In the genomic region with DNA sequence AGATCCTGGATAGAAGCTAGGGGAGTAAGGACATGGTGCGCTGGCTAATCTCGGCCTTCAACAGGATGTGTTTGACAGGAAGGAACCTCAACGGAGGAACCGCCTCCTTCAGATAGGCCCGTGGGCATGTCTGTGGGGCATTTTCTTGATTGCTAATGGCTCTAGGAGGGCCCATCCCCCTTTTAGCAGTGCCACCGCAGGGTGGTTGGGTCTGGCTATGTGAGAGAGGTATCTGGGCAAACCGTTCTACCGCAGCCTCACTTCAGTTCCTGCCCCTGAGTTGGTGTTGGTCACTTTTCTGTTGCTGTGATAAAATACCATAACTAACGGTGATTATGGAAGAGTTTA, we compare ENCODE assay signal across 21 mouse cellular contexts. TPM values are rescaled to one million over a fixed set of nuclear protein-coding genes. Genes with fewer than 3 reads are reported as not detected.
DNase-seq lines count a peak whose midpoint lies in the region; ATAC-seq and TF ChIP-seq lines count a peak whose summit lies in the region.
"Had no signal": no experiment of that assay in that cellular context is flagged by ENCODE, and none has a peak within 500 bp of the region (broad histone marks: within the 10 kb centered on the region; RNA-seq: fewer than 3 reads in every experiment).

No protein-coding gene starts in this region.

- no peak for TF ChIP-seq RAD21 in MEL (IDR thresholded peaks at IDR 0.05; ENCODE audit: low read depth, low read length)

- no peak overlapping the region for H3K27ac ChIP-seq in heart, postnatal 0 days (ENCODE audit: low read depth)
- H3K27ac ChIP-seq in MEL (ENCODE audit: control insufficient read depth, low read depth, low read length), result peak overlapping the region; percentile 30
- H3K27ac ChIP-seq: embryonic facial prominence, embryonic 12.5 days; forebrain, embryonic 10.5 days; heart, embryonic 10.5 days; hindbrain, embryonic 10.5 days; limb, embryonic 10.5 days had no signal

- no peaks in the 10 kb centered on the region for H3K4me1 ChIP-seq in heart, postnatal 0 days (ENCODE audit: control insufficient read depth, insufficient read depth)
- H3K4me1 ChIP-seq in MEL (ENCODE audit: control insufficient read depth in 1 of 2, insufficient read depth in 2 of 2, low read length in 2 of 2), result peaks cover 32 to 49% of the 10 kb centered on the region in 2 experiments
- H3K4me1 ChIP-seq: embryonic facial prominence, embryonic 12.5 days had no signal

- no peak for TF ChIP-seq POLR2A in MEL (IDR thresholded peaks at IDR 0.05; ENCODE audit: control insufficient read depth in 1 of 2, insufficient read depth in 1 of 2, low read depth in 1 of 2, low read length in 2 of 2, poor library complexity in 1 of 2)

- 0 out of 2 replicates have a peak, but pooled peaks have one; percentile 17 for ATAC-seq in heart, postnatal 0 days (ENCODE audit: insufficient read depth, low read depth)
- peak; percentile 37 for ATAC-seq in megakaryocyte-erythroid progenitor cell, adult 5-6 weeks (replicated peaks; ENCODE audit: low FRiP score, low TSS enrichment, poor library complexity, severe bottlenecking)
- ATAC-seq in activated CD4-positive, CD25-positive, alpha-beta regulatory T cell, adult 4 months, result no peak

- no peaks in the 10 kb centered on the region for H3K9me3 ChIP-seq in heart, postnatal 0 days (replicated peaks; ENCODE audit: control insufficient read depth, low read length)
- no peaks in the 10 kb centered on the region for H3K9me3 ChIP-seq in MEL (replicated peaks; ENCODE audit: insufficient read depth, low read length)
- H3K9me3 ChIP-seq: embryonic facial prominence, embryonic 12.5 days; forebrain, embryonic 10.5 days; heart, embryonic 10.5 days; hindbrain, embryonic 10.5 days; limb, embryonic 10.5 days; megakaryocyte, embryonic 14.5 days had no signal

- H3K27me3 ChIP-seq in heart, postnatal 0 days (ENCODE audit: control insufficient read depth, insufficient read depth, low read length), result no peaks in the 10 kb centered on the region; the same call in 1 of the 2 replicates
- no peaks in the 10 kb centered on the region for H3K27me3 ChIP-seq in MEL (ENCODE audit: control insufficient read depth in 1 of 2, insufficient read depth in 2 of 2, low read length in 2 of 2)

- TF ChIP-seq CTCF in heart, postnatal 0 days (IDR thresholded peaks at IDR 0.05; ENCODE audit: low read depth), result no peak
- TF ChIP-seq CTCF in MEL (IDR thresholded peaks at IDR 0.05 in 2 of 3, conservative IDR thresholded peaks at IDR 0.05 in 1 of 3; ENCODE audit: control insufficient read depth in 1 of 3, insufficient read depth in 1 of 3, low read depth in 2 of 3, low read length in 3 of 3, poor library complexity in 1 of 3, severe bottlenecking in 1 of 3), result no peak

- no peak for TF ChIP-seq EP300 in heart, postnatal 0 days (IDR thresholded peaks at IDR 0.05; ENCODE audit: low read depth)
- peak; percentile 50 to 77 for TF ChIP-seq EP300 in MEL (IDR thresholded peaks at IDR 0.05; ENCODE audit: low read depth in 1 of 2, low read length in 2 of 2)

- 61% methylated on average over 9 of the region's 9 CpGs for WGBS in heart, postnatal 0 days

- H3K9ac ChIP-seq in heart, postnatal 0 days (replicated peaks; ENCODE audit: low read depth, low read length), result no peak overlapping the region
- peak overlapping the region; percentile 16 for H3K9ac ChIP-seq in MEL (ENCODE audit: control insufficient read depth, low read depth, low read length, poor library complexity, severe bottlenecking)
- H3K9ac ChIP-seq: embryonic facial prominence, embryonic 12.5 days; lung, embryonic 14.5 days had no signal

- DNase-seq in heart, postnatal 0 days (ENCODE audit: low spot score), result no peak
- DNase-seq in heart, postnatal 14 days, result no peak
- peak; percentile 82 for DNase-seq in MEL (ENCODE audit: low read depth, low spot score)
- peak; percentile 55 for DNase-seq in induced T-regulatory cell, adult 2 months (ENCODE audit: low read depth)
- DNase-seq in urinary bladder, adult 18-20 months (ENCODE audit: low spot score in 2 of 2), result no peak
- DNase-seq in right cerebral cortex, postnatal 25 days, result no peak
- DNase-seq: cerebellum, adult 11 months; cerebellum, postnatal 36 days; gastrocnemius, postnatal 25 days; kidney, adult 11 months; kidney, postnatal 25 days; lung, embryonic 14.5 days; right cerebral cortex, adult 18-20 months had no signal

- H3K36me3 ChIP-seq in heart, postnatal 0 days (replicated peaks; ENCODE audit: control insufficient read depth, insufficient read depth, low read length), result no peaks in the 10 kb centered on the region
- H3K36me3 ChIP-seq in MEL (ENCODE audit: control insufficient read depth in 1 of 2, insufficient read depth in 2 of 2, low read length in 2 of 2), result peaks cover 0 to 28% of the 10 kb centered on the region in 2 experiments; a peak in 2 of 4 replicates
- H3K36me3 ChIP-seq: embryonic facial prominence, embryonic 12.5 days; forebrain, embryonic 10.5 days; heart, embryonic 10.5 days; hindbrain, embryonic 10.5 days; limb, embryonic 10.5 days had no signal

- H3K4me3 ChIP-seq in heart, postnatal 0 days (ENCODE audit: low read depth, low read length), result no peak overlapping the region
- H3K4me3 ChIP-seq in MEL (ENCODE audit: control insufficient read depth in 1 of 2, insufficient read depth in 1 of 2, low read depth in 2 of 2, low read length in 2 of 2), result peak overlapping the region; percentile 41 to 42
- H3K4me3 ChIP-seq: embryonic facial prominence, embryonic 12.5 days; forebrain, embryonic 10.5 days; heart, embryonic 10.5 days; hindbrain, embryonic 10.5 days; limb, embryonic 10.5 days had no signal

- no peak overlapping the region for H3K4me2 ChIP-seq in heart, postnatal 0 days (ENCODE audit: low read depth, low read length)
- H3K4me2 ChIP-seq: embryonic facial prominence, embryonic 12.5 days; lung, embryonic 14.5 days had no signal

- intact Hi-C loops in heart, postnatal 14 days (cut with DNase I), result no loop called here

- H3K79me2 ChIP-seq in MEL (ENCODE audit: control insufficient read depth, insufficient read depth, low read length, poor library complexity), result no peaks in the 10 kb centered on the region

TF ChIP-seq in MEL, 35 proteins besides CTCF, POLR2A, EP300 and RAD21 (continues in another document):
- TF ChIP-seq CHD1 (IDR thresholded peaks at IDR 0.05; ENCODE audit: low read depth, low read length) (no peak), SMC3 (IDR thresholded peaks at IDR 0.05; ENCODE audit: low read depth, low read length) (no peak), MYC (IDR thresholded peaks at IDR 0.05; ENCODE audit: low read depth, low read length) (no peak), E2F4 (IDR thresholded peaks at IDR 0.05; ENCODE audit: borderline replicate concordance, low read depth, low read length) (no peak), MAX (IDR thresholded peaks at IDR 0.05; ENCODE audit: low read length) (no peak), MAZ (IDR thresholded peaks at IDR 0.05; ENCODE audit: low read depth, low read length) (no peak), POLR2AphosphoS2 (IDR thresholded peaks at IDR 0.05; ENCODE audit: low read length) (no peak), USF1 (IDR thresholded peaks at IDR 0.05; ENCODE audit: low read depth, low read length) (no peak), ELF1 (IDR thresholded peaks at IDR 0.05; ENCODE audit: low read depth, low read length) (no peak), ETS1 (IDR thresholded peaks at IDR 0.05; ENCODE audit: low read depth, low read length) (no peak), GATA1 (IDR thresholded peaks at IDR 0.05; ENCODE audit: low read depth, low read length) (peak; percentile 52), MXI1 (IDR thresholded peaks at IDR 0.05; ENCODE audit: low read depth, low read length) (peak; percentile 54; the same call in 1 of the 2 replicates), MEF2A (IDR thresholded peaks at IDR 0.05; ENCODE audit: extremely low read depth, insufficient replicate concordance, low read depth, low read length, poor library complexity, severe bottlenecking) (no peak)

RNA-seq across cellular contexts. Expression of a gene that starts 6.8 kb away (rescaled TPM):
- 0.92 and 2.1 TPM in 2 replicates for total RNA-seq in heart, postnatal 0 days (2014; rRNA removed; ENCODE audit: low replicate concordance)
- 0.43 and 0.46 TPM in 2 replicates for polyA plus RNA-seq in heart, postnatal 0 days (2015; fragmentation: Nextera tagmentation; extraction: Ambion mirVana)
- total RNA-seq in heart, postnatal 14 days (2021), result 1 to 10 TPM; 1.5 to 1.8 TPM
- 17.0 and 17.5 TPM in 2 replicates for total RNA-seq in MEL (2012; rRNA removed)
- polyA plus RNA-seq in MEL (2012; ENCODE audit: insufficient read depth in 1 of 2, insufficient read length in 2 of 2, low read depth in 1 of 2, low replicate concordance in 2 of 2, missing spikeins in 1 of 2), result 10 to 100 TPM in 1 of 2 experiments, not detected in 1; 16.1 TPM
- 22.4 and 22.6 TPM in 2 replicates for total RNA-seq in megakaryocyte-erythroid progenitor cell, adult 5-6 weeks (2014; fragmentation: Nextera tagmentation)
- 26.6 and 39.5 TPM in 2 replicates for total RNA-seq in megakaryocyte-erythroid progenitor cell, adult 5-6 weeks (2017)
- polyA plus RNA-seq in activated CD4-positive, CD25-positive, alpha-beta regulatory T cell, adult 4 months (2017; shearing (Covaris generic)), result 10 to 100 TPM; 52.5 to 78.9 TPM
- polyA plus RNA-seq: forebrain, embryonic 10.5 days had no signal

RNA-seq across cellular contexts. Expression of a gene that starts 25.6 kb away (rescaled TPM):
- 0.19 and 0.50 TPM in 2 replicates for total RNA-seq in heart, postnatal 0 days (2014; rRNA removed; ENCODE audit: low replicate concordance)
- 0.38 and 0.81 TPM in 2 replicates for polyA plus RNA-seq in heart, postnatal 0 days (2015; fragmentation: Nextera tagmentation; extraction: Ambion mirVana)
- total RNA-seq in heart, postnatal 14 days (2021), result 1 to 10 TPM; 4.4 to 6.9 TPM
- total RNA-seq in MEL (2012; rRNA removed), result 0.35 and 0.72 TPM in 2 replicates
- polyA plus RNA-seq in MEL (2012; ENCODE audit: insufficient read depth in 1 of 2, insufficient read length in 2 of 2, low read depth in 1 of 2, low replicate concordance in 2 of 2, missing spikeins in 1 of 2), result 1 to 10 TPM in 1 of 2 experiments, not detected in 1; 2.5 TPM
- 0.26 and 3.1 TPM in 2 replicates for total RNA-seq in megakaryocyte-erythroid progenitor cell, adult 5-6 weeks (2014; fragmentation: Nextera tagmentation)
- 0.33 TPM in 1 of 2 replicates, not detected in the other for total RNA-seq in megakaryocyte-erythroid progenitor cell, adult 5-6 weeks (2017)
- polyA plus RNA-seq in activated CD4-positive, CD25-positive, alpha-beta regulatory T cell, adult 4 months (2017; shearing (Covaris generic)), result 10 to 100 TPM in 1 of 2 experiments, 1 to 10 TPM in 1; 8.6 to 10.2 TPM

RNA-seq across cellular contexts. Expression of a gene that starts 48.2 kb away (rescaled TPM):
- total RNA-seq in heart, postnatal 0 days (2014; rRNA removed; ENCODE audit: low replicate concordance), result 0.85 TPM in 1 of 2 replicates, not detected in the other
- 1.6 and 1.8 TPM in 2 replicates for polyA plus RNA-seq in heart, postnatal 0 days (2015; fragmentation: Nextera tagmentation; extraction: Ambion mirVana)
- 1 to 10 TPM in 1 of 2 experiments, under 1 TPM in 1; 0.51 to 1.1 TPM for total RNA-seq in heart, postnatal 14 days (2021)
- 42.2 and 60.3 TPM in 2 replicates for total RNA-seq in MEL (2012; rRNA removed)
- 10 to 100 TPM in 1 of 2 experiments, not detected in 1; 51.4 TPM for polyA plus RNA-seq in MEL (2012; ENCODE audit: insufficient read depth in 1 of 2, insufficient read length in 2 of 2, low read depth in 1 of 2, low replicate concordance in 2 of 2, missing spikeins in 1 of 2)
- 124 and 168 TPM in 2 replicates for total RNA-seq in megakaryocyte-erythroid progenitor cell, adult 5-6 weeks (2014; fragmentation: Nextera tagmentation)
- total RNA-seq in megakaryocyte-erythroid progenitor cell, adult 5-6 weeks (2017), result 87.7 and 112 TPM in 2 replicates
- polyA plus RNA-seq in activated CD4-positive, CD25-positive, alpha-beta regulatory T cell, adult 4 months (2017; shearing (Covaris generic)), result 10 to 100 TPM in 1 of 2 experiments, 1 to 10 TPM in 1; 6.7 to 10.3 TPM
- total RNA-seq: gastrocnemius, postnatal 25 days had no signal

Comparison
In these comparisons a context has a peak if more than half of its experiments do, and no peak if none do; other contexts are left out.
1. DNase-seq: peak in MEL (single experiment) and induced T-regulatory cell, adult 2 months (single experiment); none in heart, postnatal 0 days (single experiment), heart, postnatal 14 days (0 of 2), urinary bladder, adult 18-20 months (0 of 2) and right cerebral cortex, postnatal 25 days (single experiment).
2. RNA of a gene that starts 48.2 kb away (total RNA-seq): 87.7 to 168 TPM in megakaryocyte-erythroid progenitor cell, adult 5-6 weeks and 42.2 to 60.3 TPM in MEL; 0.51 to 1.1 TPM in heart, postnatal 14 days and 0.85 TPM in heart, postnatal 0 days; every median in the first group is over 10 times any median in the second.